9 mouse cellular contexts compared by ENCODE assay signal in genomic region chr4:99163547-99163946, GRCm38 (mm10). TPM values are rescaled to one million over a fixed set of nuclear protein-coding genes. Genes with fewer than 3 reads are reported as not detected.
DNase-seq lines count a peak whose midpoint lies in the region; ATAC-seq and TF ChIP-seq lines count a peak whose summit lies in the region.
"Had no signal": no experiment of that assay in that cellular context is flagged by ENCODE, and none has a peak within 500 bp of the region (broad histone marks: within the 10 kb centered on the region; RNA-seq: fewer than 3 reads in every experiment).

No protein-coding gene starts in this region.

- ATAC-seq in heart, postnatal 0 days (ENCODE audit: insufficient read depth, low read depth), result peak; percentile 27; the same call in 1 of the 2 replicates
- peak; percentile 77 for ATAC-seq in intestine, embryonic 15.5 days
- ATAC-seq in monocyte, adult 5-6 weeks (replicated peaks; ENCODE audit: insufficient number of reproducible peaks, low FRiP score, low TSS enrichment, poor library complexity, severe bottlenecking), result peak; percentile 82

- TF ChIP-seq CTCF in heart, postnatal 0 days (IDR thresholded peaks at IDR 0.05; ENCODE audit: low read depth), result no peak

- H3K9ac ChIP-seq in heart, postnatal 0 days (replicated peaks; ENCODE audit: low read depth, low read length), result no peak overlapping the region
- no peak overlapping the region for H3K9ac ChIP-seq in intestine, embryonic 15.5 days

- WGBS in heart, postnatal 0 days, result 17% methylated on average over 4 of the region's 4 CpGs
- 20% methylated on average over 4 of the region's 4 CpGs for WGBS in intestine, embryonic 15.5 days

- no peaks in the 10 kb centered on the region for H3K4me1 ChIP-seq in heart, postnatal 0 days (ENCODE audit: control insufficient read depth, insufficient read depth)
- peaks cover 10% of the 10 kb centered on the region; the same call in 1 of the 2 replicates for H3K4me1 ChIP-seq in intestine, embryonic 15.5 days (replicated peaks)

- no peak overlapping the region for H3K27ac ChIP-seq in heart, postnatal 0 days (ENCODE audit: low read depth)
- H3K27ac ChIP-seq in intestine, embryonic 15.5 days, result no peak overlapping the region

- DNase-seq in heart, postnatal 0 days (ENCODE audit: low spot score), result peak; percentile 51
- no peak for DNase-seq in heart, postnatal 4 days
- peak; percentile 82 for DNase-seq in adipocyte (ENCODE audit: low spot score)
- DNase-seq in frontal cortex, postnatal 36 days (ENCODE audit: low spot score in 2 of 2), result no peak
- DNase-seq in right cerebral cortex, postnatal 4 days, result no peak
- DNase-seq in B cell, adult 2 months, result no peak
- DNase-seq: cerebellum, postnatal 36 days had no signal

- H3K27me3 ChIP-seq in heart, postnatal 0 days (ENCODE audit: control insufficient read depth, insufficient read depth, low read length), result peaks cover 10% of the 10 kb centered on the region; the same call in 1 of the 2 replicates
- no peaks in the 10 kb centered on the region for H3K27me3 ChIP-seq in intestine, embryonic 15.5 days (replicated peaks)

- no peak overlapping the region; the same call in 1 of the 2 replicates for H3K4me2 ChIP-seq in heart, postnatal 0 days (ENCODE audit: low read depth, low read length)
- no peak overlapping the region for H3K4me2 ChIP-seq in intestine, embryonic 15.5 days (replicated peaks)

- no peaks in the 10 kb centered on the region for H3K36me3 ChIP-seq in heart, postnatal 0 days (replicated peaks; ENCODE audit: control insufficient read depth, insufficient read depth, low read length)
- H3K36me3 ChIP-seq in intestine, embryonic 15.5 days, result no peaks in the 10 kb centered on the region

- H3K4me3 ChIP-seq in heart, postnatal 0 days (ENCODE audit: low read depth, low read length), result no peak overlapping the region
- no peak overlapping the region for H3K4me3 ChIP-seq in intestine, embryonic 15.5 days (replicated peaks)

- no peak for TF ChIP-seq EP300 in heart, postnatal 0 days (IDR thresholded peaks at IDR 0.05; ENCODE audit: low read depth)

- no peaks in the 10 kb centered on the region for H3K9me3 ChIP-seq in heart, postnatal 0 days (replicated peaks; ENCODE audit: control insufficient read depth, low read length)
- H3K9me3 ChIP-seq in intestine, embryonic 15.5 days, result no peaks in the 10 kb centered on the region

RNA-seq across cellular contexts. Expression of gene Atg4c, which starts 30.2 kb away (rescaled TPM):
- 2.4 and 15.2 TPM in 2 replicates for total RNA-seq in heart, postnatal 0 days (2014; rRNA removed; ENCODE audit: low replicate concordance)
- 6.2 and 6.7 TPM in 2 replicates for polyA plus RNA-seq in heart, postnatal 0 days (2015; fragmentation: Nextera tagmentation; extraction: Ambion mirVana)
- 1 to 10 TPM; 5.3 to 5.5 TPM for total RNA-seq in heart, postnatal 4 days (2021)
- 14.4 and 14.6 TPM in 2 replicates for polyA plus RNA-seq in intestine, embryonic 15.5 days (2015; fragmentation: Nextera tagmentation; extraction: Ambion mirVana)
- total RNA-seq in monocyte, adult 5-6 weeks (2017), result 25.5 to 31.3 TPM (median 30.3 TPM) in 3 replicates

RNA-seq across cellular contexts. Expression of gene Dock7, which starts 42.8 kb away (rescaled TPM):
- 17.4 and 19.7 TPM in 2 replicates for total RNA-seq in heart, postnatal 0 days (2014; rRNA removed; ENCODE audit: low replicate concordance)
- polyA plus RNA-seq in heart, postnatal 0 days (2015; fragmentation: Nextera tagmentation; extraction: Ambion mirVana), result 10.2 and 11.5 TPM in 2 replicates
- total RNA-seq in heart, postnatal 4 days (2021), result 10 to 100 TPM; 30.6 to 37.8 TPM
- polyA plus RNA-seq in intestine, embryonic 15.5 days (2015; fragmentation: Nextera tagmentation; extraction: Ambion mirVana), result 41.6 and 42.2 TPM in 2 replicates
- 13.4 to 22.9 TPM (median 19.7 TPM) in 3 replicates for total RNA-seq in monocyte, adult 5-6 weeks (2017)

Comparison
In these comparisons a context has a peak if more than half of its experiments do, and no peak if none do; other contexts are left out.
1. DNase-seq: peak in heart, postnatal 0 days (single experiment) and adipocyte (single experiment); none in heart, postnatal 4 days (single experiment), frontal cortex, postnatal 36 days (0 of 2), right cerebral cortex, postnatal 4 days (single experiment) and B cell, adult 2 months (0 of 2).
2. ATAC-seq: peak in every context shown above with its lines; median percentile 82 in monocyte, adult 5-6 weeks; 77 in intestine, embryonic 15.5 days; 27 in heart, postnatal 0 days.